Mouse (Mus musculus) midbrain, embryonic 14.5 days (tissue): ENCODE results near the gene Plcb4. TPM values are rescaled to one million over a fixed set of nuclear protein-coding genes. Genes with fewer than 3 reads are reported as not detected.

ENCODE experiments used
- ATAC-seq: fragments of 200-750 bp; cut with Nextera tagmentation; 2 replicates; pipeline ENCODE4 v1.8.0; 2017; ENCODE audit warnings: moderate number of reproducible peaks, moderate library complexity; ENCODE audit not compliant: low FRiP score, low TSS enrichment
- DNase-seq: peaks from one replicate; pipeline ENCODE4 v3.0.0-alpha.2; 2015
- H3K27ac ChIP-seq: fragments of 300-500 bp; sonication (generic); replicated peaks from 2 replicates; pipeline ENCODE4 v1.5.1; 2014; ENCODE audit warnings: mild to moderate bottlenecking, low read depth, low read length, moderate library complexity
- H3K27me3 ChIP-seq: fragments of 300-500 bp; sonication (generic); 2 replicates; pipeline ENCODE4 v1.6.1; 2014; ENCODE audit warnings: low read length, control low read depth, mixed read lengths; ENCODE audit not compliant: control insufficient read depth, insufficient read depth
- H3K36me3 ChIP-seq: fragments of 300-500 bp; sonication (generic); 2 replicates; pipeline ENCODE4 v1.6.1; 2014; ENCODE audit warnings: low read length, control low read depth; ENCODE audit not compliant: control insufficient read depth, insufficient read depth
- H3K4me1 ChIP-seq: fragments of 300-500 bp; sonication (generic); 2 replicates; pipeline ENCODE4 v1.6.1; 2014; ENCODE audit warnings: mild to moderate bottlenecking, antibody characterized with exemption, low read length, control low read depth; ENCODE audit not compliant: control insufficient read depth, insufficient read depth
- H3K4me2 ChIP-seq: fragments of 300-500 bp; sonication (generic); 2 replicates; pipeline ENCODE4 v1.6.1; 2014; ENCODE audit warnings: mild to moderate bottlenecking, low read length, moderate library complexity
- H3K4me3 ChIP-seq: fragments of 300-500 bp; sonication (generic); replicated peaks from 2 replicates; pipeline ENCODE4 v1.5.1; 2014; ENCODE audit warnings: low read depth, low read length
- H3K9ac ChIP-seq: fragments of 300-500 bp; sonication (generic); replicated peaks from 2 replicates; pipeline ENCODE4 v1.6.1; 2014; ENCODE audit warnings: mild to moderate bottlenecking, low read length, moderate library complexity
- H3K9me3 ChIP-seq: fragments of 300-500 bp; sonication (generic); 2 replicates; pipeline ENCODE4 v1.6.1; 2016; ENCODE audit warnings: low read length, control low read depth, mixed read lengths; ENCODE audit not compliant: control insufficient read depth
- WGBS: fragments of 180-500 bp; shearing (Covaris S2); extraction: QIAGEN DNeasy Blood & Tissue Kit; methylation state at CpG from one replicate; pipeline ENCODE4 v1.1.7; 2014; 5-methylcytosine and 5-hydroxymethylcytosine counted together
- polyA plus RNA-seq: library from polyadenylated mRNA; unstranded; fragments of >200 nt; fragmentation: Nextera tagmentation; extraction: Ambion mirVana; gene quantifications from 2 replicates; pipeline ENCODE4 v1.2.1, GENCODE M21; 2014

The Plcb4 gene
- polyA plus RNA-seq, 1 experiment from 2014 or later = 52.4 TPM

GRCm38 (mm10) chr2:135851964-135852363, 193.2 kb downstream of the Plcb4 start:
- no peak for ATAC-seq
- no peak for DNase-seq
- no peaks in the 10 kb centered on the region for H3K36me3 ChIP-seq
- H3K9me3 ChIP-seq = no peaks in the 10 kb centered on the region
- H3K27ac ChIP-seq = no peak overlapping the region
- H3K9ac ChIP-seq = no peak overlapping the region
- H3K4me2 ChIP-seq = no peak overlapping the region
- H3K4me3 ChIP-seq = no peak overlapping the region
- no peaks in the 10 kb centered on the region for H3K27me3 ChIP-seq
- whole genome bisulfite sequencing = 84% methylated on average over 5 of the region's 5 CpGs
- H3K4me1 ChIP-seq = peaks cover 8% of the 10 kb centered on the region; the same call in 1 of the 2 replicates

- Histone ChIP-seq H3K4me1 (peaks cover 8% of the 10 kb centered on the region; the same call in 1 of the 2 replicates), H3K4me2 (no peak overlapping the region), H3K4me3 (no peak overlapping the region), H3K27ac (no peak overlapping the region), H3K27me3 (no peaks in the 10 kb centered on the region), H3K9me3 (no peaks in the 10 kb centered on the region), H3K9ac (no peak overlapping the region), H3K36me3 (no peaks in the 10 kb centered on the region)
- no peak for ATAC-seq
- WGBS = 85% methylated on average over 2 of the region's 2 CpGs
- DNase-seq = no peak
Measured at GRCm38 (mm10) chr2:135853085-135853484, 194.3 kb downstream of the Plcb4 start.

- DNase-seq (no peak), ATAC-seq (no peak)
- no peaks in the 10 kb centered on the region for H3K27me3 ChIP-seq
- no peak overlapping the region for H3K9ac ChIP-seq
- 94% methylated on average over 2 of the region's 2 CpGs for WGBS
- H3K4me3 ChIP-seq = no peak overlapping the region
- H3K36me3 ChIP-seq = no peaks in the 10 kb centered on the region
- no peak overlapping the region for H3K4me2 ChIP-seq
- H3K9me3 ChIP-seq = no peaks in the 10 kb centered on the region
- peaks cover 8% of the 10 kb centered on the region; the same call in 1 of the 2 replicates for H3K4me1 ChIP-seq
- H3K27ac ChIP-seq = no peak overlapping the region
Measured at GRCm38 (mm10) chr2:135854059-135854458, 195.2 kb downstream of the Plcb4 start.

DNA sequence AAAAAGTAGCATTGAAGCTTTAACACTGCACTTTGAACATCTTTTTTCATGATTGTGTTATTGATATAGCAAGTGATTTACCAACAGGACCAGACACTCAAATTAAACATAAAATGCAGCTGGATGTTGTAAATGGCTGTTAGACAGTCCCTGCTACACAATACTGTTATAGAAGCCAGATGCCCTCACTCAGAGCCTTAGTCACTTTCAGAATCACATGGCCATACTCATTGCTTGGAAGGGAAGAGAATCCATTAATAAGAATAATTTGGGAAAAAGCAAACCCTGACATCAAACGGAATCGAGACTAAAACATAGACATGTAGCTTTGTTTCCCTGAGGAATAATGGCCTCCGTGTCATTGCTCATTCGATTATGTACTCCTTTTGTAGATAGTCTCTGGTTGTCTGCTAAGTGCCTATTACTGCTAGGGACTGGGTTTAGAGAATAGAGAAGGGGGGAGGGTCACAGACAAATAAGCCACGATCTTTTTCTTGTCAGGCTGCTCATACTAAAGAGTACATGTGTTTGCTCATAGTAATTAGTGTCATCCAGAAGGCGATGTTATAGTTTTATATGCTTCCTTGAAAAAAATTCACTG, 197.2 kb downstream of the Plcb4 start:
- H3K36me3 ChIP-seq = no peaks in the 10 kb centered on the region
- 68% methylated on average over 6 of the region's 6 CpGs for WGBS
- ATAC-seq = no peak
- DNase-seq = peak; percentile 10
- H3K9me3 ChIP-seq = no peaks in the 10 kb centered on the region
- H3K4me3 ChIP-seq = no peak overlapping the region
- H3K27ac ChIP-seq = no peak overlapping the region
- H3K4me2 ChIP-seq = no peak overlapping the region
- H3K4me1 ChIP-seq = peaks cover 8% of the 10 kb centered on the region; the same call in 1 of the 2 replicates
- no peak overlapping the region for H3K9ac ChIP-seq
- no peaks in the 10 kb centered on the region for H3K27me3 ChIP-seq

- H3K27me3 ChIP-seq = no peaks in the 10 kb centered on the region
- no peak overlapping the region for H3K9ac ChIP-seq
- no peak overlapping the region for H3K4me3 ChIP-seq
- no peaks in the 10 kb centered on the region for H3K36me3 ChIP-seq
- H3K4me2 ChIP-seq = no peak overlapping the region
- DNase-seq = no peak
- no peak overlapping the region for H3K27ac ChIP-seq
- no peaks in the 10 kb centered on the region for H3K9me3 ChIP-seq
- ATAC-seq = no peak
- H3K4me1 ChIP-seq = peaks cover 8% of the 10 kb centered on the region; the same call in 1 of the 2 replicates
- 96% methylated on average over 2 of the region's 2 CpGs for WGBS
Measured at GRCm38 (mm10) chr2:135856826-135857225, 198.0 kb downstream of the Plcb4 start.

DNA sequence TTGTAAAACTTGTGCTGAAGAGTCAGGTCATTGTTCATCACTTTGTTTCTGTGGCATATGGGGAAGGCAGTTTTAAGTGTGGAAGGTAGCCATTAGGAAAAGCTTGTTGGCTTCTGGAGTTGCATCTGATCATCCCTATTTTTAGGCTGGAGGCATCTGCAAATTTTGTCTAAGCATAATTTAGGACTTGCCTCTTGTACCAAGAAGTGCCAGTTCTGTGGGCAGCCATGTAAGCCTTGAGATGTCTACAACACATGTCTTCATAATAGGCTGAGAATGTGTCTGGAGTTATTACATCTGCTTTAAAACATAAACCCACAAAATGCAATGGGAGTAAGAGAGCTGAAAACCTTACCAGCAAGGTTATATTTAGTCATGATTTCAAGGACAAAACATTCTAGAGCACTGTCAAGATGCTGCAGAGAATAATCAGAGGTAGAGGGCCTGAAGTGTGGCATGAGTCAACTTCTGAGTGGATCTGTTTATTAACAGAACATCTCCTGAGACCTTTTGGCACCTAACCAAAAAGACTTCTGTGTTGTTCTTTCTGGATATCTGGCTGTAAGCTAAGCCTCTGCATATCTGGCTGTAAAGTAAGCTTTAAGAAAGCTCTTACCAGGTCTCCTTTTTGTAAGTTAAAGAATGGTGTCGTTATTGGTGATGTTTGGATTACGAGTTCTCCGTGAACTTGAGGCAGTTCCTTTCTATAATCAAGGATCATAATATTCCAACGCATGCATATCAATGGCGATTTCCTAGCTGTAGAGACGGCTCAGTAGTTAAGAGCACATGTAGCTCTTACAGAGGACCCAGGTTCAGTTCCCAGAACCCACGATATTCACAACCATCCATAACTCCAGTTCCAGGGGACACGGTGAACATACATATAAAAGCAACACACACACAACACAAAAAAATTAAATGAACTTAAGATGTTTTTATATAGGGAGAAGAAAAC, 203.0 kb downstream of the Plcb4 start:
- H3K36me3 ChIP-seq = no peaks in the 10 kb centered on the region
- H3K4me2 ChIP-seq = no peak overlapping the region
- no peak overlapping the region for H3K4me3 ChIP-seq
- no peak for ATAC-seq
- no peaks in the 10 kb centered on the region for H3K27me3 ChIP-seq
- no peaks in the 10 kb centered on the region for H3K4me1 ChIP-seq
- no peak for DNase-seq
- H3K27ac ChIP-seq = no peak overlapping the region
- H3K9me3 ChIP-seq = no peaks in the 10 kb centered on the region
- WGBS = 95% methylated on average over 8 of the region's 8 CpGs
- no peak overlapping the region for H3K9ac ChIP-seq

GRCm38 (mm10) chr2:135862489-135863390, 203.9 kb downstream of the Plcb4 start:
- no peaks in the 10 kb centered on the region for H3K36me3 ChIP-seq
- no peaks in the 10 kb centered on the region for H3K9me3 ChIP-seq
- no peak overlapping the region for H3K27ac ChIP-seq
- no peak overlapping the region for H3K4me3 ChIP-seq
- H3K4me1 ChIP-seq = no peaks in the 10 kb centered on the region
- no peak overlapping the region for H3K4me2 ChIP-seq
- DNase-seq (no peak), ATAC-seq (no peak)
- WGBS = 89% methylated on average over 5 of the region's 5 CpGs
- H3K9ac ChIP-seq = no peak overlapping the region
- H3K27me3 ChIP-seq = no peaks in the 10 kb centered on the region

- Histone ChIP-seq H3K27ac (no peak overlapping the region), H3K36me3 (no peaks in the 10 kb centered on the region), H3K9ac (no peak overlapping the region), H3K27me3 (no peaks in the 10 kb centered on the region), H3K4me2 (no peak overlapping the region), H3K4me3 (no peak overlapping the region), H3K9me3 (no peaks in the 10 kb centered on the region), H3K4me1 (no peaks in the 10 kb centered on the region)
- WGBS = 86% methylated on average over 4 of the region's 4 CpGs
- ATAC-seq (no peak), DNase-seq (no peak)
Measured at GRCm38 (mm10) chr2:135863391-135864076, 204.7 kb downstream of the Plcb4 start.
